Mouse (Mus musculus): Measurements from ENCODE around the gene Rpl39l. TPM values are rescaled to one million over a fixed set of nuclear protein-coding genes. Genes with fewer than 3 reads are reported as not detected.
"Not testable (repeated sequence)": the region's sequence is repeated elsewhere in the genome, so short reads cannot be mapped to it uniquely, and the experiment has no call there.

The Rpl39l gene
- polyA plus RNA-seq (2015; fragmentation: Nextera tagmentation; extraction: Ambion mirVana) = 3.9 TPM in 2 replicates

GRCm38 (mm10) chr16:10170005-10170404 is at the start of gene Rpl39l:
Gene Rpl39l (plus strand): TSS chr16:10170226.
- H3K4me3 ChIP-seq = no peak within 1 kb of the TSS

GRCm38 (mm10) chr16:10127586-10127985 is 42.4 kb upstream of the Rpl39l start:
- no peak for ATAC-seq (ENCODE audit: low FRiP score, low read depth)
- H3K27me3 ChIP-seq = no peaks in the 10 kb centered on the region
- WGBS = 90% methylated on average over 1 of the region's 1 CpGs

More at GRCm38 (mm10) chr16:10170005-10170404, at the start of gene Rpl39l:
- no peaks in the 10 kb centered on the region for H3K27me3 ChIP-seq
- H3K27ac ChIP-seq = no peak within 1 kb of the TSS
- 82% methylated on average over 22 of the region's 22 CpGs for WGBS
- H3K9me3 ChIP-seq = peaks cover 7% of the 10 kb centered on the region; the same call in 1 of the 2 replicates
- no peak within 1 kb of the TSS for H3K4me2 ChIP-seq (replicated peaks)
- H3K9ac ChIP-seq = no peak within 1 kb of the TSS
- H3K4me1 ChIP-seq = no peaks in the 10 kb centered on the region
- no peaks in the 10 kb centered on the region for H3K36me3 ChIP-seq
- ATAC-seq (ENCODE audit: low FRiP score, low read depth) = no peak

GRCm38 (mm10) chr16:10129052-10129911 is 40.7 kb upstream of the Rpl39l start:
- Histone ChIP-seq H3K9me3 (peaks cover 5% of the 10 kb centered on the region), H3K4me3 (no peak overlapping the region), H3K4me2 (replicated peaks) (no peak overlapping the region), H3K27ac (no peak overlapping the region), H3K27me3 (no peaks in the 10 kb centered on the region), H3K9ac (no peak overlapping the region), H3K36me3 (no peaks in the 10 kb centered on the region), H3K4me1 (no peaks in the 10 kb centered on the region)
- 74% methylated on average over 2 of the region's 2 CpGs for WGBS
- ATAC-seq (ENCODE audit: low FRiP score, low read depth) = no peak

More at GRCm38 (mm10) chr16:10127586-10127985, 42.4 kb upstream of the Rpl39l start:
- H3K27ac ChIP-seq = no peak overlapping the region
- H3K4me1 ChIP-seq = no peaks in the 10 kb centered on the region
- no peak overlapping the region for H3K9ac ChIP-seq
- H3K9me3 ChIP-seq = peaks cover 9% of the 10 kb centered on the region
- no peak overlapping the region for H3K4me2 ChIP-seq (replicated peaks)
- no peak overlapping the region for H3K4me3 ChIP-seq
- H3K36me3 ChIP-seq = no peaks in the 10 kb centered on the region

- 60% methylated on average over 2 of the region's 2 CpGs for WGBS
- no peak for ATAC-seq (ENCODE audit: low FRiP score, low read depth)
Observed at GRCm38 (mm10) chr16:10143166-10143565, 26.9 kb upstream of the Rpl39l start.

GRCm38 (mm10) chr16:10147401-10147800 is 22.6 kb upstream of the Rpl39l start:
- no peak overlapping the region for H3K27ac ChIP-seq
- no peak for ATAC-seq (ENCODE audit: low FRiP score, low read depth)
- no peaks in the 10 kb centered on the region for H3K4me1 ChIP-seq
- WGBS = 91% methylated on average over 5 of the region's 5 CpGs
- peaks cover 11% of the 10 kb centered on the region; the same call in 1 of the 2 replicates for H3K9me3 ChIP-seq
- no peak overlapping the region for H3K9ac ChIP-seq
- H3K27me3 ChIP-seq = no peaks in the 10 kb centered on the region
- H3K4me3 ChIP-seq = no peak overlapping the region
- no peaks in the 10 kb centered on the region for H3K36me3 ChIP-seq
- H3K4me2 ChIP-seq (replicated peaks) = no peak overlapping the region

More at GRCm38 (mm10) chr16:10143166-10143565, 26.9 kb upstream of the Rpl39l start:
- Histone ChIP-seq H3K9ac (no peak overlapping the region), H3K9me3 (peaks cover 11% of the 10 kb centered on the region; the same call in 1 of the 2 replicates), H3K27me3 (no peaks in the 10 kb centered on the region), H3K4me2 (replicated peaks) (no peak overlapping the region), H3K27ac (no peak overlapping the region), H3K4me3 (no peak overlapping the region), H3K36me3 (no peaks in the 10 kb centered on the region), H3K4me1 (no peaks in the 10 kb centered on the region)

- H3K4me2 ChIP-seq (replicated peaks) = no peak overlapping the region
- no peaks in the 10 kb centered on the region for H3K4me1 ChIP-seq
- no peaks in the 10 kb centered on the region for H3K36me3 ChIP-seq
- no peak overlapping the region for H3K9ac ChIP-seq
- peaks cover 7% of the 10 kb centered on the region; the same call in 1 of the 2 replicates for H3K9me3 ChIP-seq
- no peaks in the 10 kb centered on the region for H3K27me3 ChIP-seq
- no peak overlapping the region for H3K4me3 ChIP-seq
- WGBS = 75% methylated on average over 8 of the region's 8 CpGs
- no peak overlapping the region for H3K27ac ChIP-seq
- ATAC-seq (ENCODE audit: low FRiP score, low read depth) = no peak
Observed at GRCm38 (mm10) chr16:10169123-10169905, 712 bp upstream of the Rpl39l start.

GRCm38 (mm10) chr16:10171276-10171675 is 1.2 kb downstream of the Rpl39l start:
- no peaks in the 10 kb centered on the region for H3K27me3 ChIP-seq
- no peak overlapping the region for H3K4me3 ChIP-seq
- H3K9me3 ChIP-seq = no peaks in the 10 kb centered on the region
- no peaks in the 10 kb centered on the region for H3K36me3 ChIP-seq
- no peaks in the 10 kb centered on the region for H3K4me1 ChIP-seq
- no peak for ATAC-seq (ENCODE audit: low FRiP score, low read depth)
- no peak overlapping the region for H3K4me2 ChIP-seq (replicated peaks)
- H3K27ac ChIP-seq = no peak overlapping the region
- H3K9ac ChIP-seq = no peak overlapping the region
- WGBS = 86% methylated on average over 4 of the region's 4 CpGs

- H3K4me2 ChIP-seq (replicated peaks) = no peak overlapping the region
- H3K4me3 ChIP-seq = no peak overlapping the region
- no peak for ATAC-seq (ENCODE audit: low FRiP score, low read depth)
- peaks cover 4% of the 10 kb centered on the region for H3K9me3 ChIP-seq
- H3K9ac ChIP-seq = no peak overlapping the region
- H3K27ac ChIP-seq = no peak overlapping the region
- no peaks in the 10 kb centered on the region for H3K4me1 ChIP-seq
- H3K27me3 ChIP-seq = no peaks in the 10 kb centered on the region
- WGBS = 80% methylated on average over 3 of the region's 3 CpGs
- no peaks in the 10 kb centered on the region for H3K36me3 ChIP-seq
Observed at GRCm38 (mm10) chr16:10172179-10172820, 2.3 kb downstream of the Rpl39l start.

- H3K36me3 ChIP-seq; H3K4me3 ChIP-seq; ATAC-seq (ENCODE audit: low FRiP score, low read depth); H3K4me2 ChIP-seq (replicated peaks); H3K27me3 ChIP-seq; H3K27ac ChIP-seq; H3K4me1 ChIP-seq; H3K9ac ChIP-seq: not testable (repeated sequence)
- WGBS = 94% methylated on average over 10 of the region's 10 CpGs
- peaks cover 53% of the 10 kb centered on the region for H3K9me3 ChIP-seq
Observed at GRCm38 (mm10) chr16:10187461-10187860, 17.4 kb downstream of the Rpl39l start.

- Histone ChIP-seq H3K9me3 (peaks cover 3% of the 10 kb centered on the region; the same call in 1 of the 2 replicates), H3K4me3 (peak within 1 kb of the TSS; percentile 63), H3K4me1 (peaks cover 8% of the 10 kb centered on the region), H3K9ac (peak within 1 kb of the TSS; percentile 68), H3K27ac (no peak within 1 kb of the TSS), H3K36me3 (no peaks in the 10 kb centered on the region), H3K4me2 (replicated peaks) (peak within 1 kb of the TSS; percentile 99), H3K27me3 (no peaks in the 10 kb centered on the region)
- ATAC-seq (ENCODE audit: low FRiP score, low read depth) = peak; percentile 100
- under 1% methylated on average over 57 of the region's 63 CpGs for WGBS
Observed at GRCm38 (mm10) chr16:10192679-10193506, 22.9 kb downstream of the Rpl39l start, which contains the start of gene Atf7ip2. Gene Atf7ip2 (plus strand): TSS chr16:10192712.

GRCm38 (mm10) chr16:10208777-10209176 is 38.8 kb downstream of the Rpl39l start:
- WGBS = 82% methylated on average over 1 of the region's 1 CpGs
- no peak for ATAC-seq (ENCODE audit: low FRiP score, low read depth)
- Histone ChIP-seq H3K9ac (no peak overlapping the region), H3K4me2 (replicated peaks) (no peak overlapping the region), H3K4me3 (no peak overlapping the region), H3K36me3 (0 out of 2 replicates have a peak, but pooled peaks cover 6% of the 10 kb centered on the region), H3K9me3 (no peaks in the 10 kb centered on the region), H3K27ac (no peak overlapping the region), H3K27me3 (no peaks in the 10 kb centered on the region), H3K4me1 (no peaks in the 10 kb centered on the region)
